Mouse (Mus musculus) liver, embryonic 12.5 days (tissue): Measurements from ENCODE around the gene Wnk4. TPM values are rescaled to one million over a fixed set of nuclear protein-coding genes. Genes with fewer than 3 reads are reported as not detected.

Source experiments
- ATAC-seq: fragments of 200-750 bp; cut with Nextera tagmentation; 2 replicates; pipeline ENCODE4 v1.8.0; 2017; ENCODE audit warnings: moderate number of reproducible peaks, mild to moderate bottlenecking, moderate library complexity
- H3K27ac ChIP-seq: fragments of 300-500 bp; sonication (generic); 2 replicates; pipeline ENCODE4 v1.5.1; 2016; ENCODE audit warnings: mild to moderate bottlenecking
- H3K27me3 ChIP-seq: fragments of 300-500 bp; sonication (generic); replicated peaks from 2 replicates; pipeline ENCODE4 v1.6.1; 2016; ENCODE audit warnings: mild to moderate bottlenecking, moderate library complexity
- H3K36me3 ChIP-seq: fragments of 300-500 bp; sonication (generic); 2 replicates; pipeline ENCODE4 v1.6.1; 2016; ENCODE audit warnings: mild to moderate bottlenecking, moderate library complexity
- H3K4me1 ChIP-seq: fragments of 300-500 bp; sonication (generic); 2 replicates; pipeline ENCODE4 v1.6.1; 2016
- H3K4me2 ChIP-seq: fragments of 300-500 bp; sonication (generic); 2 replicates; pipeline ENCODE4 v1.6.1; 2016; ENCODE audit warnings: mild to moderate bottlenecking, moderate library complexity
- H3K4me3 ChIP-seq: fragments of 300-500 bp; sonication (generic); 2 replicates; pipeline ENCODE4 v1.5.1; 2016; ENCODE audit warnings: mild to moderate bottlenecking, moderate library complexity
- H3K9ac ChIP-seq: fragments of 300-500 bp; sonication (generic); 2 replicates; pipeline ENCODE4 v1.6.1; 2016; ENCODE audit warnings: mild to moderate bottlenecking, moderate library complexity
- H3K9me3 ChIP-seq: fragments of 300-500 bp; sonication (generic); replicated peaks from 2 replicates; pipeline ENCODE4 v1.6.1; 2016; ENCODE audit warnings: mild to moderate bottlenecking, moderate library complexity
- WGBS: fragments of 180-500 bp; shearing (Covaris S2); methylation state at CpG from one replicate; pipeline ENCODE4 v1.1.7; 2016; ENCODE audit not compliant: insufficient replicate concordance; 5-methylcytosine and 5-hydroxymethylcytosine counted together
- polyA plus RNA-seq: library from polyadenylated mRNA; unstranded; fragments of >200 nt; fragmentation: Nextera tagmentation; extraction: Ambion mirVana; gene quantifications from 2 replicates; pipeline ENCODE4 v1.2.1, GENCODE M21; 2016

The Wnk4 gene
- polyA plus RNA-seq, 1 experiment from 2014 or later = 12.3 TPM

DNA sequence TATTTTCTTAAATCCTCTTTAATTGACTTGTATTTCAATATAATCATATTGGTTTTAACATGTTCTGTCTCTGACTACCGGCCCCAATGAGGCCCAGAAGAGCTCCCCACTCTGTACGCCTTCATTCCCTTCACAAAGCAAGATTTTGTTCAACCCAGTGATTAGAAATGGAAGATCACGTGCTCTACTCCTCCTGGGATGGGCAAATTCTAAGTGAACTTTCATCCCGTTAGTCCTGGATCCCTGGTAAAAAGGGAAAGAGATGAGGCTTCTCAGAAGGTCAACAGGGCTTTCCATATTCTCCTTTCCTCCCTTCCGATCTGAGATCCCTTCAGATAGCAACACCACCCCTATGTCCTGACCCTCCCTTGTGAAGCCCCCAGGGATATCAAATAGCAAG, 29.8 kb upstream of the Wnk4 start:
- Histone ChIP-seq H3K9me3 (no peaks in the 10 kb centered on the region), H3K36me3 (no peaks in the 10 kb centered on the region), H3K9ac (no peak overlapping the region), H3K4me3 (0 out of 2 replicates have a peak overlapping the region, but pooled peaks have one; percentile 17), H3K27ac (peak overlapping the region; percentile 64), H3K4me2 (peak overlapping the region; percentile 47), H3K27me3 (peaks cover 81% of the 10 kb centered on the region), H3K4me1 (peaks cover 32% of the 10 kb centered on the region)
- ATAC-seq = no peak
- 19% methylated on average over 5 of the region's 5 CpGs for WGBS

DNA sequence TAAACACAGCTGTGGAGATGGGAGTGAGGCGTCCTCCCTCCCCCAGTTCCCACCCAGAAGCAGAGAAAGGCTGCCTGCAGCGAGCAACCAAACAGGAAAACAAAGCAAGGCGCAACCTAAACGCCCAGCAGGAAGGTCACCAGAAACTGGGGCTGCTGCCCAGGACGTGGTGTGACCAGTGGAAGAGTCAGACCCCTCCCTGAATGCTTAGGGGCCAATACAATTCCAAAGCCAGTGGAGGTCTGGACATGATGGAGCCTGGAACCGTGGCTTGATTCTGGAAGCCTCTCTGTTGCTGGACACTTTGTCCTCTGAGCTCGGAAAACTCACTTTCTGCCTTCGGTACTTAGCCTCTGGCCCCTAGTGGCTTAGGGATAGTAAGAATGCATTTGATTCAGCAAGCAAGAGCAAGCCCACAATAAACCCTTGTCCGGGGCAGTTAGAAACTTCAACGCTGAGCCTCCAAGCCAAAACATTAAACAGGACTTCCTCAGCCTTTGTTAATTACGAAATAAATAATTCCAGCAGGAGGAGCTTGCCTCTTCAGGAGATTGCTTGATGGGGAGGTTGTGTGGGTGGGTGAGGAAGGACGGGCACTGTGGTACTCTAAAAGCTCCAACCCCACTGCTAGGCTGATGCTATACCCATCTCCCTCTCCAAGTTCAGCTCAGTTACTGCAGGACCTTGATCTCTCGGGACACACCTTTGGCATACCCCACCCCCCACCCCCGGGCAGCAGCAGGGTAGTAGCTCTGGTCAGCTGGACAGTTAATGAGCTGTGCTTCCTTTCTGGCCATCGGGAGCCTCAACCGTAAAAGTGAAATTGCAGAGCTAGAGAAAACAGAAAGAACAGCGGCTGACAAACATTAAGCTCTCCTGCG, 29.1 kb upstream of the Wnk4 start:
- peak overlapping the region; percentile 64 for H3K27ac ChIP-seq
- ATAC-seq = no peak

DNA sequence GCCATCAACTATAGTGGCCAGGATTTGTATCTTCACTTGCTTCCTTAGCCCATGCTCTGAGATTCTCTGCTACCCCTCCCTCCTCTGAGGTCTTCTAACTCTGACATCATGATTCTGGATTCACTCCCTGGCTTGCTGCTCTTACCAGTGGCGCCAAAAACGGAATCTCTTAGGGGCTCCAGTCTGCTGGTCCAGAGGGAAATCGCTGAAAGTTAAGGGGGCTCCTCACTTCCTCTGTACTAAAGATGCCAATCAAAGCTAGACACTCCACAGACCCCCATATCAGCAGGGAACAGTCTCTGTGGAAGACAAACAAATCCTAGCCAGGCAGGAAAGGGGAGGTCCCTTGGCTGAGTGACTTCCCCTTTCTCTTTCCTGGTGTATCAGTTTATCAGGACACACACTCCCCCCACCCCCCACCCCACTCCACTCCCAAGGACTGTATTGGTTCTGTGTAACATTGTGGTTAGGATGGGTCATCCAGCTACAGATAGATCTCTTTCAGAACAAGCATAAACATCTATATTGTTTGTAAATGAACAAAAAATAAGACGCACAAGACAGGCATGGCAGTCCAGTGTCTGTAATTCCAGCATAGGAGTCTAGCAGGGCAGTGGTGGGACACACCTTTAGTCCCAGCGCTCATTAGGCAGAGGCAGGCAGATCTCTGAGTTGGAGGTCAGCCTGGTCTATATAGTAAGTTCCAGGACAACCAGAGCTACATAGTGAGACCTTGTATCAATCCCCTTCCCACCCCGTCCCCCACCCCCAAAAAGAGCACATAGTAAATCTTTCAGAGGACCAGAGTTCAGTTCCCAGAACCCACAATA, 28.1 kb upstream of the Wnk4 start:
- Histone ChIP-seq H3K27me3 (peaks cover 87% of the 10 kb centered on the region), H3K36me3 (no peaks in the 10 kb centered on the region), H3K9ac (no peak overlapping the region), H3K4me1 (peaks cover 23% of the 10 kb centered on the region), H3K4me3 (no peak overlapping the region), H3K27ac (peak overlapping the region; percentile 64; the same call in 1 of the 2 replicates), H3K9me3 (no peaks in the 10 kb centered on the region), H3K4me2 (peak overlapping the region; percentile 47)
- 17% methylated on average over 6 of the region's 6 CpGs for WGBS
- ATAC-seq = peak; percentile 51

More for the DNA sequence above, 29.1 kb upstream of the Wnk4 start:
- Histone ChIP-seq H3K9ac (no peak overlapping the region), H3K4me3 (peak overlapping the region; percentile 17), H3K4me2 (peak overlapping the region; percentile 47), H3K36me3 (no peaks in the 10 kb centered on the region), H3K9me3 (no peaks in the 10 kb centered on the region), H3K4me1 (peaks cover 27% of the 10 kb centered on the region), H3K27me3 (peaks cover 83% of the 10 kb centered on the region)
- 3% methylated on average over 18 of the region's 18 CpGs for WGBS

DNA sequence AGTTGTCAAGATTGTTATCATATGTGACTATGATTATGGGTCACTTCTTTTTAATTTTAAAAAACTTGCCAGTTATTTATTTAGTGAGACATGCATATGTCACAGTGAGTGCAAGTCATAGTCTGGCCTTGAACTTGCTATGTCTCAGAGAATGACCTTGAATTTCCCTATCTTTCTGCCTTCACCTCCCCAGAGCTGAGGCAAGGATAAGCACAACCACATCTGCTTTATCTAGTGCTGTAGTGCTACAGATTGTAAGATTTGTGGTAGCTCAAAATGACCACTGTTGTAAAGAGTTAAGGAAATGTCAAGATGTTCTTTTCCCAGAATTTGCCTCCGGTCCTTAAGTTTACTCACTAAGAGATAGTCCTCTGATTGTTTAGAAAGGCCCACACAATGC, 27.1 kb upstream of the Wnk4 start:
- Histone ChIP-seq H3K36me3 (no peaks in the 10 kb centered on the region), H3K27ac (no peak overlapping the region), H3K27me3 (peaks cover 84% of the 10 kb centered on the region), H3K9ac (no peak overlapping the region), H3K4me3 (no peak overlapping the region), H3K4me1 (peaks cover 23% of the 10 kb centered on the region), H3K9me3 (no peaks in the 10 kb centered on the region), H3K4me2 (no peak overlapping the region)
- ATAC-seq = no peak
- 43% methylated on average over 1 of the region's 1 CpGs for WGBS

DNA sequence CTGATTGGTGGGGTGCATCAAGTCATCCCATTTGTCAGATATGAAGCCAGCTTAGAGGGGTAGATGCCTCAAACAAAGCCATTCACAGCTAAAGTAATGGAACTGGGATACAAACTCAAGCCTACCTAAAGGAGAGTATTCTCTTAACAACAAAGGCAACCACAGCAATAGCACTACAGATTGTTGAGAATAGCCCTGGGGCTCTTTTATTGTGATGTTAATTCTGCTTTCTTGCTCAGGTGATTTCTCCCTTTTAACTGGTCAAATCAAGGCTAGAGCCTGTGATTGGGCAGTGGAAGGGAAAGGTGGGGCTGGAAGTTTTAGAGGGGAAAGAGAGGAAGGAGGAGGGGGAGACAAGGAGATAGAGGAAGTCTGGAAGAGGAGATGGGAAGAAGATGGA, 26.2 kb upstream of the Wnk4 start:
- no peak for ATAC-seq
- H3K27me3 ChIP-seq = peaks cover 80% of the 10 kb centered on the region
- no peak overlapping the region for H3K27ac ChIP-seq
- H3K4me2 ChIP-seq = no peak overlapping the region
- H3K36me3 ChIP-seq = no peaks in the 10 kb centered on the region
- H3K4me3 ChIP-seq = no peak overlapping the region
- no peak overlapping the region for H3K9ac ChIP-seq
- H3K9me3 ChIP-seq = no peaks in the 10 kb centered on the region
- H3K4me1 ChIP-seq = peaks cover 23% of the 10 kb centered on the region

DNA sequence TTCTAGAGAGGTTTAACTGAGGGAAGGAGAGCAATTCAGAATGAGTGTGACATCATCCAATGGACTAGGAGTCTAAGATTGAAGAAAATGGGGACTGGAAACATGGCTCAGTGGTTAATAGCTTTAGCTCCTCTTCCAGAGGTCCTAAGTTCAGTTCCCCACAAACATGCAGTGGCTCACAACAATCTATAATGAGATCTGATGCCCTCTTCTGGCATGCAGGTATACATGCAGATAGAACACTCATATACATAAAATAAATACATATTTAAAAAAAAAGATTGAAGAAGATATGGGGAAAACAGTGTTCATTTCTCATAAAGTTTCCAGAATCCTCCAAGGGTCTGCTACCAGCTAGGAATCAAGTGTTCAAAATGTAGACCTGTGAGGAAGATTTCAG, 24.9 kb upstream of the Wnk4 start:
- Histone ChIP-seq H3K27ac (no peak overlapping the region), H3K4me1 (peaks cover 22% of the 10 kb centered on the region), H3K27me3 (peaks cover 70% of the 10 kb centered on the region), H3K9ac (no peak overlapping the region), H3K36me3 (no peaks in the 10 kb centered on the region), H3K4me2 (no peak overlapping the region), H3K9me3 (no peaks in the 10 kb centered on the region), H3K4me3 (no peak overlapping the region)
- no peak for ATAC-seq

DNA sequence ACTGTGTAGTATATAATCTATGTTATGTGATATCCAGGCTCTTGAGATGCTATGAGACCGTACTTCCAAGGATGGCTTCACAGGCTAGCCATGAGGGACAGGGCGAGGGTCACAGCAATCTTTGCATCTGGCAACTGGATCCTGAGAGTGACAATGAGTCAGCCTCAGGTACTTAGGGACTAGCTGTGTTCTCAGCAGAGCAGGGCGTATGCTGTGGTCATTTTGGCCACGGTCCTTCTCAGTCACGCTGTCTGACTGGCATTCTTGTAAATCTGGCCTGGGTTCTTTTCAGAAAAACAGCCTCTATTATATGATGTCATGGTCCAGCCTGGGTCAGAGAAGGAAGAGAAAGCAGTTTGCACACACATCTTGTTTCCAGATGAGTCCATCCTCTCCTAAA, 23.6 kb upstream of the Wnk4 start:
- Histone ChIP-seq H3K9me3 (no peaks in the 10 kb centered on the region), H3K4me1 (peaks cover 9% of the 10 kb centered on the region), H3K4me3 (no peak overlapping the region), H3K36me3 (no peaks in the 10 kb centered on the region), H3K4me2 (no peak overlapping the region), H3K27ac (no peak overlapping the region), H3K27me3 (peaks cover 64% of the 10 kb centered on the region), H3K9ac (no peak overlapping the region)
- 79% methylated on average over 5 of the region's 5 CpGs for WGBS
- ATAC-seq = no peak

DNA sequence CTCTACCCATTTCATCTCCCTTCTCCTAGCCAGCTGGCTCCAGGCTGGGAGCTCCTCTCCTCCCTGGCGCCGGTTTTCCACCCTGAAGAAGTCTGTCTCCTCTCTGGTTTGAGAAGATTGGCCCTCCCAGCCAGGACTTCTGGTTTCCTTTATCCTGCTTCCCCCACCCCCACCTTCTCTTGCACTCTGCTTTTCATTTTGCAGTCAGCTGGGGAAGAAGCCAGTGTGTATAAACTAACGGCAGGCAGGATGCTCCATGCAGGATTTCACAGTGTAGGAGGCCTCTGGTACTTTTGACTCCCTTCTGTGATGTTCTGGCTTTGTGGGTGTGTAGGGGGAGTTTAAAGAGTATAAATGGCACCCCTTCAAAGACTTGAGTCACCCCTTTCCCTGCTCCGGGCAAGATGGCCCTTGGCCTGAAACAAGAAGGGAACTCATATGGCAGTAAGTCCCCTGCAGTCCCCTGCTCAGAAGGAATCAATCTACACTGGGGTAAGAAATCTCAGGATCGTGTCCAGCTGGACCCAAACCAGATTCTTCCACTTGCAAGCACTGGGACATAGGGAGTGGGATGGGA, 22.2 kb upstream of the Wnk4 start:
- WGBS = 43% methylated on average over 5 of the region's 5 CpGs
- no peak for ATAC-seq
- H3K36me3 ChIP-seq = no peaks in the 10 kb centered on the region
- no peak overlapping the region for H3K4me2 ChIP-seq
- H3K27ac ChIP-seq = no peak overlapping the region
- no peak overlapping the region for H3K4me3 ChIP-seq
- no peak overlapping the region for H3K9ac ChIP-seq
- H3K27me3 ChIP-seq = peaks cover 66% of the 10 kb centered on the region
- H3K9me3 ChIP-seq = no peaks in the 10 kb centered on the region
- no peaks in the 10 kb centered on the region for H3K4me1 ChIP-seq

DNA sequence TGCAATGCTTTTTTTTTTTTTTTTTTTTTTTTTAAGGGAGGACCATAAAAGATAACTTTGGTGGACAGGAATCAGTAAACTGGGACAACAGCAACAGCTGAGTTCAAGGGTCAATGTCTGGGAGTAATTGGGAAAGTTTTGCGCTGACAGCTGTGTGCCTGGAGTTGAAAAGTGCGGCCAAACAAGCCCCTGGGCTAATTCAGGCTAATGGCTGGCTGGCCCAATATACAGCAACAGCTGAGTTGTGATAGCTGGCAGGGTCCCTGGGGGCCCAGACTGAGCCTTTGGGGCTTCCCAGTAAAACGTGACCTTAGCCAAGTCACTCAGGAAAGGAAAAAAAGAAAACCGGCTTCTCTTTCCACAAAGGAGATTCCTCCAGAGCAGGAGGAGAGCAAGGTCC, 15.3 kb upstream of the Wnk4 start:
- no peaks in the 10 kb centered on the region for H3K36me3 ChIP-seq
- no peaks in the 10 kb centered on the region for H3K9me3 ChIP-seq
- H3K27ac ChIP-seq = no peak overlapping the region
- peaks cover 79% of the 10 kb centered on the region for H3K27me3 ChIP-seq
- H3K4me3 ChIP-seq = no peak overlapping the region
- H3K9ac ChIP-seq = no peak overlapping the region
- 38% methylated on average over 4 of the region's 4 CpGs for WGBS
- ATAC-seq = no peak
- H3K4me2 ChIP-seq = peak overlapping the region; percentile 70; the same call in 1 of the 2 replicates
- peaks cover 38% of the 10 kb centered on the region for H3K4me1 ChIP-seq

DNA sequence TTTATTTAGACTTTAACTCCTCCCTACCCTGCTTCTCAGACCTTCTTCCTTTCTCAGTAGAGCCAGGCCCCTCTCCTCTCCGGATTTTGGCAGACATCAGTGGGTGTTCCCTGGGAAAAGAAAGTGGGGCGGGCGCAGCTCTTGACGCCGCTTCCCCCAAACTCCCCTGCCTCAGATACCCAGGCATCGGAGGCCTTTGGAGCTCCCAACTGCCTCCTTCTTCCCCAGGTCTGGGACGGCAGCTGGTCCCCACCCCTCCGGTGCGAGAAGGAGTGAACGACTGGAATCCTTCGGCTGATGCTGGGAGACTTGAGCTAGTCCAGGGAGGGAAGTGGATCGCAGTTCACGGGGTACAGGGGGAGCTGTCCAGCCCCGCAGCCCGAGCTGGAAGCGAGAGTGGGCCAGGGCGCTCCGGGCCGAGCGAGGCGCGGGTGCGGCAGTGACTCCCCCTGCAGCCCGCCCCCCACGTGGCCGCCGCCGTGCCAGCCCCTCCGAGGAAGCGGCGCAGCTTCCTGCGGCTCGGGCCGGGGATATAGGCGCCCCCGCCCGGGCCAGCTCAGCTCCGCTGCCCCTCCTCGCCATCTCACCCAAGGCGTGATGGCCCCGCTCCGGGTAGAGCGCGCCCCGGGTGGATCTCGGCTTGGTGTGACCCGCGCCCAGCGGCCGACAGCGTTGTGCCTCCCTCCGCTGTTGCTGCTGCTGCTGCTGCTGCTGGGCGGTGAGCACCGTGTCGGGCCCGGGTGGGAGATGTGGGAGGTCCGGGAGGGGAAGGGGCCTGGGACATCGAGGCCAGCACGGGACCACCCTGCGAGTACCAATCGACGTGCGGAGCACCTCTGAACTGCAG, 14.3 kb upstream of the Wnk4 start, which contains the start of gene Ramp2:
TSS of gene Ramp2 (plus strand) at position 174 of the 847 bp plus-strand sequence.
- WGBS = 1% methylated on average over 60 of the region's 63 CpGs
- H3K4me2 ChIP-seq = peak within 1 kb of the TSS; percentile 70
- peaks cover 78% of the 10 kb centered on the region for H3K27me3 ChIP-seq
- peaks cover 38% of the 10 kb centered on the region for H3K4me1 ChIP-seq
- peak within 1 kb of the TSS; percentile 17 for H3K27ac ChIP-seq
- H3K36me3 ChIP-seq = no peaks in the 10 kb centered on the region
- no peaks in the 10 kb centered on the region for H3K9me3 ChIP-seq
- H3K9ac ChIP-seq = peak within 1 kb of the TSS; percentile 55
- ATAC-seq = no peak
- peak within 1 kb of the TSS; percentile 50 for H3K4me3 ChIP-seq

DNA sequence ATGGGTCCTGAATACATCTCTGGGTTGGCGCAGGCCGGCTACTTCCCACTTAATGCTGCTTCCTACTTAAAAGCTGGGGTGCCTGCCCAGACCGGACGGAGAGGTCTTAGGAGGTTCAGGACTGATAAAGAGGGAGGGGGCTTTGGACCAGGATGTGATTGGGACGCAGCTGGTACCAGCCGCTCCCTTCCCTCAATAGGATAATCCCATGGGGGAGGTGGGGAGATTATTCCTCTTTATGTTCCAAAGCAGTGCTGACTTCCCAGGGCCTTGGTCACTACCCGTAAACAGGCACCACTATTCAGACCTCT, 13.7 kb upstream of the Wnk4 start:
- Histone ChIP-seq H3K9me3 (no peaks in the 10 kb centered on the region), H3K27ac (peak overlapping the region; percentile 16; the same call in 1 of the 2 replicates), H3K36me3 (no peaks in the 10 kb centered on the region), H3K9ac (peak overlapping the region; percentile 55), H3K4me2 (peak overlapping the region; percentile 70), H3K27me3 (peaks cover 72% of the 10 kb centered on the region), H3K4me1 (peaks cover 38% of the 10 kb centered on the region), H3K4me3 (peak overlapping the region; percentile 50)
- WGBS = 5% methylated on average over 7 of the region's 7 CpGs
- 0 out of 2 replicates have a peak, but pooled peaks have one; percentile 13 for ATAC-seq
